Mouse (Mus musculus) liver, adult 2 months (tissue): ENCODE data around the gene Sorbs2. TPM values are rescaled to one million over a fixed set of nuclear protein-coding genes. Genes with fewer than 3 reads are reported as not detected.

Experiments used
- DNase-seq: peaks from one replicate; pipeline ENCODE4 v3.0.0-alpha.2; 2011; ENCODE audit warnings: low read depth, low spot score; ENCODE audit errors: extremely low read depth
- H3K27ac ChIP-seq: fragments of 200-500 bp; replicated peaks from 2 replicates; pipeline ENCODE4 v1.5.1; 2012; ENCODE audit warnings: low read depth, mild to moderate bottlenecking, control low read depth, inconsistent platforms, low read length; ENCODE audit not compliant: insufficient read depth
- H3K27me3 ChIP-seq: fragments of 200-500 bp; 2 replicates; pipeline ENCODE4 v1.6.1; 2012; ENCODE audit warnings: mild to moderate bottlenecking, moderate library complexity, low read length, inconsistent platforms; ENCODE audit not compliant: control insufficient read depth, insufficient read depth
- H3K36me3 ChIP-seq: fragments of 200-500 bp; 2 replicates; pipeline ENCODE4 v1.6.1; 2012; ENCODE audit warnings: low read length, inconsistent platforms; ENCODE audit not compliant: control insufficient read depth, insufficient read depth
- H3K4me1 ChIP-seq: fragments of 200-500 bp; 2 replicates; pipeline ENCODE4 v1.6.1; 2011; ENCODE audit warnings: low read length; ENCODE audit not compliant: control insufficient read depth, insufficient read depth
- H3K4me3 ChIP-seq: fragments of 200-500 bp; 2 replicates; pipeline ENCODE4 v1.5.1; 2011; ENCODE audit warnings: low read depth, mild to moderate bottlenecking, control low read depth, low read length, moderate library complexity; ENCODE audit not compliant: insufficient read depth
- H3K79me2 ChIP-seq: fragments of 200-500 bp; 2 replicates; pipeline ENCODE4 v1.6.1; 2012; ENCODE audit warnings: inconsistent platforms, mild to moderate bottlenecking, low read length, moderate library complexity; ENCODE audit not compliant: control insufficient read depth, insufficient read depth
- H3K9ac ChIP-seq: fragments of 200-500 bp; 2 replicates; pipeline ENCODE4 v1.6.1; 2012; ENCODE audit warnings: low read depth, mild to moderate bottlenecking, control low read depth, inconsistent platforms, low read length
- CTCF ChIP-seq: fragments of 200-500 bp; IDR thresholded peaks from 2 replicates; pipeline ENCODE4 v1.5.1; 2011; ENCODE audit warnings: low read depth, low read length, control low read depth
- POLR2A ChIP-seq: fragments of 200-500 bp; IDR thresholded peaks from 2 replicates; pipeline ENCODE4 v1.6.1; 2011; ENCODE audit warnings: low read length, control low read depth; ENCODE audit not compliant: insufficient read depth; ENCODE audit errors: extremely low read depth
- WGBS: fragments of 180-500 bp; shearing (Covaris S2); methylation state at CpG from one replicate; pipeline ENCODE4 v1.1.7; 2018; 5-methylcytosine and 5-hydroxymethylcytosine counted together
- polyA plus RNA-seq: library from polyadenylated mRNA; depleted of rRNA; stranded (reverse); fragments of >200 nt; gene quantifications from 2 replicates; pipeline ENCODE4 v1.2.3, GENCODE M21; 2012
- total RNA-seq: library from RNA; depleted of rRNA; stranded (reverse); fragments of >200 nt; gene quantifications from 2 replicates; pipeline ENCODE4 v1.2.3, GENCODE M21; 2014

Sorbs2 gene
- total and polyA plus RNA-seq, 2 experiments = 40.7 to 51.9 TPM

DNA sequence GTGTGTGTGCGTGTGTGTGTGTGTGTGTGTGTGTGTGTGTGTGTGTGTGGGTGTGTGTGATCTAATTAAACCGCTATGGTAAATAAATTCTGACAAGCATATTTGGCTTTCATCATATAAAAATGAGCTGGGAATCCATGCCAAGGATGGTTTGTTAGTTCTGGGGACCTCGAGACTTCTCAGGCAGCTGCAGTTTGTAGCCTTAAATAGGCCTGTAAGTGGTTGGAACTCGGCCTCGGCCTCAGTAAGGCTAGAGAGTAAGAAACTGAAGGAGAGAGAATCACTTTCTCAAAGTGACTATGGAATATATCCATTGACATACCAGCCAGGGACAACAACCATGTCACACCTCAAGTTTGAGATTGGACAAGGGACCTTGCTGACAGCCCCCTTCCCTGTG, 314.1 kb downstream of the Sorbs2 start:
- Histone ChIP-seq H3K9ac (no peak overlapping the region), H3K27me3 (no peaks in the 10 kb centered on the region), H3K79me2 (no peaks in the 10 kb centered on the region), H3K4me1 (no peaks in the 10 kb centered on the region), H3K27ac (no peak overlapping the region), H3K36me3 (peaks cover 49% of the 10 kb centered on the region), H3K4me3 (no peak overlapping the region)
- no peak for DNase-seq
- TF ChIP-seq CTCF = no peak
- no peak for TF ChIP-seq POLR2A
- 81% methylated on average over 5 of the region's 5 CpGs for WGBS

DNA sequence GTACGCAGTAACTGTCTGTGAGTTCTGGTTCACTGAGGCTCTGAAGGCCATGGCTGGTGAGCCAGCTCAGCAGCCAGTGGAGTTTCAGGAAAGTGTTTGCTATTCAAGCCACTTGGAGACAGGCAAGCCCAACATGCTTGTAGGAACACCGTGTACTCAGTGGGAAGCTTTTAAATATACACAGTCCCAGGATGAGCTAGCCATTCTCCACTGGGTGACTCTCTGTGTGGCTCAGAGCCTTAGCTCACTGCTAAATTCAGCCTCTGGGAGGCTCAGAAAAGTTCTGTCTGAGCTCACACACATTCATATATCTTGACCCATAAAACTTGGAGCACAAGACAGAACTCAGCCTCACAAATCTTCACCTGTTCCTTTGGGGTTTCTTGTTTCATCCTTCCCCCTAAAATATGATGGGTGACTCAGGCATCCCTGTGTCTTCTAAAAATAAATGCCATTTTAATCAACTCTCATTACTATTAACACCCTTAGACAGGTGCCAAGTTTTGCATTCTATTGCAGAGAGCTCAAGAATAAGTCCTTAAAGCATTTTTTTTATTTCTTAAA, 322.5 kb downstream of the Sorbs2 start:
- no peaks in the 10 kb centered on the region for H3K27me3 ChIP-seq
- 89% methylated on average over 2 of the region's 2 CpGs for WGBS
- H3K4me1 ChIP-seq = no peaks in the 10 kb centered on the region
- no peak overlapping the region for H3K27ac ChIP-seq
- H3K79me2 ChIP-seq = no peaks in the 10 kb centered on the region
- H3K9ac ChIP-seq = no peak overlapping the region
- H3K4me3 ChIP-seq = no peak overlapping the region
- DNase-seq = no peak
- TF ChIP-seq CTCF = no peak
- TF ChIP-seq POLR2A = no peak
- H3K36me3 ChIP-seq = peaks cover 14% of the 10 kb centered on the region

DNA sequence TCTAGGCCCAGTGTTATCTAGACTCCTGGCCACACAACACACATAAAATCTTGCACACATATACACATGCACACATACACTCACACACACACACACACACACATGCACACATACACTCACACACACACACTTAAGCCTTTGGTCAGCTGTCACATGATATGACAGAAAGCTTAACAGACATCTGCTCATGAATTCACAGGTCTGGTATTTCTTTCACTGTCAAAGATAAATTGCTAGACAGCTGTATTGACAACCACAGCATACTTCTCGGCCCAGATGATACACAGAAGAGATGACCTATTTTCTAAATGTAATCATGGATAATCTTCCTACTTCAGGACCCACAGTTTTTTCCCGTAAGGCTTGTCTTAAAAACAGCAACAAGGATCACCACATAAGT, 326.3 kb downstream of the Sorbs2 start:
- no peak for DNase-seq
- Histone ChIP-seq H3K4me1 (no peaks in the 10 kb centered on the region), H3K79me2 (no peaks in the 10 kb centered on the region), H3K36me3 (no peaks in the 10 kb centered on the region), H3K27me3 (no peaks in the 10 kb centered on the region), H3K4me3 (no peak overlapping the region), H3K9ac (no peak overlapping the region), H3K27ac (no peak overlapping the region)
- TF ChIP-seq CTCF (no peak), POLR2A (no peak)
- 81% methylated on average over 2 of the region's 2 CpGs for WGBS

DNA sequence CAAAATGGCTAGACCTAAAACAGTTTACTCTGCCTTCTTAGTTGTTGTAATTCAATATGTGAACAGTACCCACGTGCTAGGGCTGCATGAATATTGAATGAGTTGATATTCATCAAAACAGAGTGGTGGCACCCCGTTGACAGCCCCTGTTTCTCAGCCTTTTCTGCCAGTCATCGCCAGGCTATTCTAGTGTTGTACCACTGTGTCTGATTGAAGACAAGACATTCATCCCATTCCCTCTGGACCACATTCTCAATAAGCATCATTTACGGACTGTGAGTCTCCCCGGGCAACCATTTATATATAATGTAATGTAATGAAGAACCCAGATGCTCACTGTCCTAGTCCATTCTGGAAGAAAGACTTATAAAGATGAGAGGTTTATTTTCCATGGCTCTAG, 335.7 kb downstream of the Sorbs2 start:
- Histone ChIP-seq H3K36me3 (no peaks in the 10 kb centered on the region), H3K79me2 (no peaks in the 10 kb centered on the region), H3K4me3 (no peak overlapping the region), H3K27me3 (no peaks in the 10 kb centered on the region), H3K27ac (no peak overlapping the region), H3K9ac (no peak overlapping the region), H3K4me1 (no peaks in the 10 kb centered on the region)
- DNase-seq = no peak
- TF ChIP-seq POLR2A (no peak), CTCF (no peak)
- WGBS = 84% methylated on average over 5 of the region's 5 CpGs

DNA sequence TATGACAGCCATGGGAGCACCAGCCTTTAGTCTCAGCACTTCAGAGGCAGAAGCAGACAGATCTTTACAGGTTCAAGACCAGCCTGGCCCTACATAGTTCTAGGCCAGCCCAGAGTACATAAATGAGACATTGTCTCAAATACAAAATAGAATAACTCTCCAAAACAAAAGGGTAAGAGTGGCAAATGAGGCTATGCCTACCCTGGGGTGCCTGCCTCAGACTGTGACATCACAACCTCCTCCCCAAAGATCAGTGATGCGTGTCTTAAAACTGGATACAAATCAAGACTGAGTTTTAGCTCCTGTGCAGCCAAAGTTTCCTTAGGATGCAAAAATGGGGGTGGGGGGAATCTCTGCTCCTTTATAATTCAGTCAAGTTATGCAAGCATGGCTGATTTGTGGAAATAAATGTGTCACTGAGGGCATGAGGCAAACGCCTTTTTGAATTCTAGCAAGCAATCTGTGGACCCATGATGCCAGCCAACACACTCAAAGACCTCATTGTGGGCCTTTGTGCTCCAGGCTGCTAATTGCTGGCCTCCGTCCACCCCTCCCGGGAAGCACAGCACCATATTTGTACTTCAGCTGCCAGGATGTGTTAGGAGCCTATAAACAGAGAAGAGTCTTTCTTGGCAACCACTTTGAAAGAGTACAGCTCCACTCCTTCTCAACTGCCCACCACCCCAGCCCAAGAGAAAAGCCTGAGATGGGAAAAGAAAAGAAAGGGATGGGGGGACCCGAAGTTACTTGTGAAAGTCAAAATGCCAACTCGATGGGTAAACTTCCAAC, 336.7 kb downstream of the Sorbs2 start:
- Histone ChIP-seq H3K79me2 (no peaks in the 10 kb centered on the region), H3K27me3 (no peaks in the 10 kb centered on the region), H3K36me3 (no peaks in the 10 kb centered on the region), H3K4me1 (no peaks in the 10 kb centered on the region), H3K27ac (no peak overlapping the region), H3K4me3 (no peak overlapping the region), H3K9ac (no peak overlapping the region)
- TF ChIP-seq POLR2A = no peak
- no peak for TF ChIP-seq CTCF
- WGBS = 70% methylated on average over 6 of the region's 6 CpGs
- no peak for DNase-seq

DNA sequence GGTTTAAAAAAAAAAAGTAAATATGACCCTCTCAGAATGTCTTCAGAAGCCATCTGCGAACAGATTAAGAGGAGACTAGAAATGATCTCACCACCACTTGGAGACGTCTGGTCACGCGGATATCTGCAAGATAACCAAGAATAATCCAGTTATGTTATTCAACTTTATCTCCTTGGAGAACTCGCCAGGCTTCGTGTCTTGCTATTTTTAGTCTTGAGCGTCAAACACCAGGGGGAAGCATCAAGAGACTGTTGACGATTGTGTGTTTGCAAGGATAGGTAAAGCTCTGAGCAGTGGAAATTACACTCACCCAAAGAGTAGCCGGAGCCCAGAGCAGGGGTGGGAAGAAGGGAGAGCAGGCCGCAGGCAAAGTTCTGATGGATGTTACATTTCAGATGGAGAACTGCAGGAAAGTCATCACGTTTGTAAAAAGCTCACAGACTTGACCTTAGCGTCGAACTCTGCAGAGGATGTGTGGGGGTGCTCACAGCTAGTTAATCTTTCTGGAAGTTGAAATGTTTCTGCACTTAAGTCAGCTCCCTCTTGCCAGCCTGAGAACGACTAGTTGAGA, 337.4 kb downstream of the Sorbs2 start:
- Histone ChIP-seq H3K4me1 (no peaks in the 10 kb centered on the region), H3K4me3 (no peak overlapping the region), H3K36me3 (no peaks in the 10 kb centered on the region), H3K27ac (no peak overlapping the region), H3K79me2 (no peaks in the 10 kb centered on the region), H3K9ac (no peak overlapping the region), H3K27me3 (no peaks in the 10 kb centered on the region)
- TF ChIP-seq CTCF (no peak), POLR2A (no peak)
- no peak for DNase-seq
- WGBS = 58% methylated on average over 14 of the region's 14 CpGs
